Mouse (Mus musculus) 3134 (cell line): ENCODE measurements around the gene Map3k7cl.
A peak's percentile ranks its signal among the peaks of the same experiment; 100 is the strongest.

Experiments
- DNase-seq: peaks from one replicate; pipeline ENCODE4 v3.0.0-alpha.2; 2011; ENCODE audit warnings: low spot score; ENCODE audit not compliant: insufficient read length; ENCODE audit errors: extremely low read depth

Map3k7cl gene

DNA sequence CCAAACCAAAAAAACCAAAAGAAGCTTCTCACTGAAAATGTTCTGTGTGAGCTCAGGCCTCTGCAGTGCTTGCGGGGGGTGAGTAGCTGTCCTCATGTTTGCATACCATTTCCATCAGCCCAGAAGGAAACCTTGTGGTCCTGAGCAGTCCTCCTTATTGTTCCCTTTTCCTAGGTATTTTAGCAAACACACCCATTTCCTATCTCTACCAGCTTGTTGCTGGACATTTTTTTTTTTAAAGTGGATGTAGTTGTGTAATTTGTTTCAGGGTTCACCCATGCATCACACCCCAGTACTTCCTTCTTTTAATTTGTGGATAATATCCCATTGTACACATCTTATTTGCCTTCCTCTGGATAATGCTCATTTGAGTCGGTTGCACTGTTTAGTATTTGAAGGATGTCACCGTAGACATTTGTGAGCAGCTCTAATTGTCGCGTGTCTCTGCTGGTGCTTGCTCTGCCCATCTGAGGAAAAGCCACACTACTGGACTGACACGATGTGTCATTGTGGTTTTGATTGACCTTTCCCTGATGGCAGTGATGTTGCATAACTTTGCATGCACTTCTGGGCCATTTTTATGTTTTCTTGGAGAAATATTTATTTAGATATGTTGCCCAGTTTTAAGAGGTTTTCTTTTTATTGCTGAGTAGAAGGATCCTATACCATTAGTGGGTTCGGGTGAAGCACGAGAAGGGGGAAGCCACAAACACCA lies 32.6 kb downstream of the Map3k7cl start:
- DNase-seq = peak; percentile 31

DNA sequence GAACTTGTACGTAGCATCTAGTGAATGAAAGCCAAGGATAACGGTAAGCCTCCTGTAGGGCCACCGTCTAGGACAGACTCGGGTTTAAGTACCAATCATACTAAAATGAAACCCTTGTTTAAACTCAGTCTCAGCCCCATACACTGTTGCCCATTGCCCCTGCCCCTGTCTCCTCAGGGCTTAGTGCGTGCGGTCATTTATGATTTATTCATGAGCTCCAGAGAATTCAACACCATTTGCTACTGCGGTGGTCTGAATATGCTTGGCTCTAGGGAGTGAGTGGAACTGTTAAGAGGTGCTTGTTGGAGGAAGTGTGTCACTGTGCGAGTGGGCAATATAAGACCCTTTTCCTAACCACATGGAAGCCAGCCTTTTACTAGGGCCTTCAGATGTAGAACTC lies 34.7 kb downstream of the Map3k7cl start:
- no peak for DNase-seq

DNA sequence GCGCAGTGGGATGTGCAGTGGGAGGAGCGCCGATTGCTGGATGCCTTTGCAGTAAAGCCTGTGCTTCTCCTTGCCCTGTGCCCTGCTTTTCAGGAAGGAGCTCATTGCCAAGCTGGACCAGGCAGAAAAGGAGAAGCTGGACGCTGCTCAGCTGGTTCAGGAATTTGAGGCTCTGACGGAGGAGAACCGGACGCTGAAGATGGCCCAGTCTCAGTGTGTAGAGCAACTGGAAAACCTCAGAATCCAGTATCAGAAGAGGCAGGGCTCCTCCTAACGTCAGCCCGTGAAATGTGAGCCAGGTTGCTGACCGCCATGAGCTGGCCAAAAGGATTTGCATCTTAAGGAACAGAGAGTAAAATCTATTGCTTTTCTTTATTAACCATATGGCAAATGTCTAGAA lies 41.0 kb downstream of the Map3k7cl start:
- DNase-seq = no peak

DNA sequence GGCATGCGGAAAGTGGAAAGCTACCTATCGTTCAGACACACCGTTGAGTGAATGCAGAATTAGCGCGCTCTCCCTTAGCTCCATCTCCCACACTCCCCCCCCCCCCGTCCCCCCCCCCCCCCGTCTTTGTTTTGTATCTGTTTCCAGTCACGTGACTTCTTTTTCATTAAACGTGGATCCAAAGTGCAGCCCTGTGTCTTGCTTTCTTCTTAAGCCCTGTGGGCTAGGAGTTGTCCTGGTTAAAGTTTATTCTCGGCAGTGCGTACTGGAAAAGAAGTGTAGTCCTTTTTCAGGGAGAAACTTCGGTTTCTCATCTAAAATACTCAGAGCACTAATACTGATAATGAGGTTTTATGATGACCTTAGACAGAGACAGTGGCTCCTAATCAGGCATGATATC lies 42.0 kb downstream of the Map3k7cl start:
- no peak for DNase-seq

DNA sequence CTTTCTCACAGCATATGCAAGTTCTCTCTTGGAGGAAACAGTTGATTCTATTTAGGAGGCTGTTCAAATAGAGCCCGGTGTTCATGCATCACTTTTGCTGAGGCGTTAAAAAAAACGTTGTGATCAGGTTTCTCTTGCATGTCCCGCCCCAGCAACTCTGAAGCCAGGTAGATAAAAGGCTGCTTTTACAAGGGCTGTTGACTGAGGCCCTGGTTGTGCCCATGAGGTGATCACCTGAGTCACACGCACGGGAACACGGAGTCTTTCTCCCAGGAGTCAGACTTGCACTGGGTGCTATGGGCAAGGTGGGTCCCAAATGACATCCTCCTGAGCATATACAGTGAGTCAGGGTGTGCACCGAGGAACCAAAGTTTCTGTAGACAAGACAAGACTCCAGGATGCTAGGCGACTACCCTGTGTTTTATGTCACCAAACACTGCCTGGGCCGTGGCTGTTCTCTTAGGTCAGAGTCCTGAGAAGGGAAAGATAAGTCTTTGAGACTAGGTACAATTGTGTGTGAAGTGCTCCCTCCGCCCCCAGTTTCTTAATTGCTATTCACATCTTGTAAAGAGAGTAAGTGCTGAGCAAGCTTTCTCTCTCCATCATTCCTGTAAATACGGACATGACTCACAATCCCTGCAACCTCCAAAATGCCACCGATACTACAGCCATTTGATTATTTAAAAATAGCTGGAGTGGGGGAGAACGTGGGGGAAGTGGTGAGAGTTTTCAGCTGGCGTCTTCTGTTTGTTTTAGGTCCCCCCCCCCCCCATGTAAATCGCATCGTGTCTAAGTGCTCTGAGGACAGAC lies 49.8 kb downstream of the Map3k7cl start:
- no peak for DNase-seq

DNA sequence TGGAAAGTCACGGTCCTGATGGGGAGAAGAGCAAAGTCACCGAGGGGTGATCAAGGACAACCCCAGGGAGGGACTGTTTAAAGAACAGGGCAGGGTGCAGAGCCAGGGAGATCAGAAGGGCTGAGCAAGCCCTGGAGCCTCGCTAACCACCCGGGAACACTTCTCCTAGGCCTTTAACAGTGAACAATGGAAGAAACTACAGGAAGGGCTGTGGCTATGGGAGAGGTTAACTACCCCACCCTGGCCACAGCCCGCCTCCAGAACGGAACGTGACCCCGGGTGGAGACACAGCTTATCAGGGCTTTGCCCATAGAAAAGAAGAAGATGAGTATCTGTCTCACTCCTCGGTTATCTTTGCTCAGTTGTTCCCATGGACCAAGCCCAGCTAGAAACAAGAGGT lies 50.9 kb downstream of the Map3k7cl start:
- no peak for DNase-seq

DNA sequence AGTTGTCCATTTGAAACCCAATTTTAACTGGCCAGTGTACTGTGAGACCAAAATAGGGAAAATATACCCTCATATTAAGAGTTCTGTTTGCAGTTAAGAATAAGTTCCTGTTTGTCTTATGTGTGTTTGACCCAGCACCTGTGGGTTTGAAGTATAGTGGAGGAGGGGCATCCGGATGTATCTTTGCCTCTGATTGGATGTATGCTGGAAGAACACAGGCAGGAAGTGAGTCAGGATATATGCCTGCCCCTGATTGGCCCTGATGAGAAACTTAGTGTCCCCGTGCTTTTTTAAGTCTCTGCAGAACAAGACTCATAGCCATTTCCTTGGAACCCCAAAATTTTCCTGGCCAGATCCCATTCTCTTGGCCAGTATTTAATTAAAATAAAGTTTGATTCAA lies 51.8 kb downstream of the Map3k7cl start:
- DNase-seq = no peak

DNA sequence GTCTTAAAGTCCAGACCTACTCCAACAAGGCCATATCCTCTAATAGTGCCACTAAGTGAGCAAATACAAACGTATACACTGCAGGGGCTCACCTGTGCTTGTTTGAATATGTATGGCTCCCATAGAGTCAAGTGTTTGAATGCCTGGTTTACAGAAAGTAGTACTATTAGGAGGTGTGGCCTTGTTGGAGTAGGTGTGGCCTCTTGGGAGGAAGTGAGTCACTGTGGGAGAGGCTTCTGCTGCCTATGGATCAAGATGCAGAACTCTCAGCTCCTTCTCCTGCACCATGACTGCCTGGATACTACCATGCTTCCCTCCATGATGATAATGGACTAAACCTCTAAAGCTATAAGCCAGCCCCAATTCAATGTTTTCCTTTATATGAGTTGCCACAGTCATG lies 54.3 kb downstream of the Map3k7cl start:
- no peak for DNase-seq

DNA sequence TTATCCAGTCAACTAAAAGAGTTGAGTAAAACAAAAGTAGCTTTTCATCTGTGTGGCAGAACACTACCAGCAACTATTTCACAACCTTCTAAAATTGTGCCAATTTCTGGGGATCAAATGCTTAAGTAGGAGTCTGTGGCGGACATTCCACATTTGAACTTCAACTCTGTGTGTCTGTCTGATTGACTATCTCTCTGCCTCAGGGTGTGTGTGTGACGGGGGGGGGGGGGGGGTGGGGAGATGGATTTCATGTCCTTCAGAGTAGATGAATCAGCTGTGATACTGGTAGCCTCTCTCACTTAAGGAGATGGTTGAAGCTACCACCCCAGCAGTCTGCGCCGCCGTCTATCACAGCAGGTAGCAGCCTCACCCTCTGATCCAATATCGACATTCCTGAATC lies 54.8 kb downstream of the Map3k7cl start:
- no peak for DNase-seq

DNA sequence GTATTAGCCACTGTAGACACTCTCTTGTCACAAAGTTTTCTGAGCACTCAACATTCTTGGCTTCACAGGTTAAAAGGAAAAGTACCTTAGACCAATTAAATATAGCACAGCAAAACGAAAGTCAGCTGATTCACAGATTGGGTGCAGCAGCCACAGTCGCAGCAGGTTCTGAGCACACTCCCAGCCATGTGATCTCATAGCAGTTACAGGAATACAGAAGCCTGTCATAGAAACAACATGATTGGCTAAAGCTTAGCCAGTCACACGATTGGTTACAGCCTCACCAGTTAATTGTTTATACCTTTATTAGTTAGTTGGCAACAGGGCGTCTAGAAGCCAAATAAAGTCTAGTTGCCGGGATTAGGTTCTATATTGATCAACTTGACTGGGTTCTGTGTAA lies 57.0 kb downstream of the Map3k7cl start:
- no peak for DNase-seq

DNA sequence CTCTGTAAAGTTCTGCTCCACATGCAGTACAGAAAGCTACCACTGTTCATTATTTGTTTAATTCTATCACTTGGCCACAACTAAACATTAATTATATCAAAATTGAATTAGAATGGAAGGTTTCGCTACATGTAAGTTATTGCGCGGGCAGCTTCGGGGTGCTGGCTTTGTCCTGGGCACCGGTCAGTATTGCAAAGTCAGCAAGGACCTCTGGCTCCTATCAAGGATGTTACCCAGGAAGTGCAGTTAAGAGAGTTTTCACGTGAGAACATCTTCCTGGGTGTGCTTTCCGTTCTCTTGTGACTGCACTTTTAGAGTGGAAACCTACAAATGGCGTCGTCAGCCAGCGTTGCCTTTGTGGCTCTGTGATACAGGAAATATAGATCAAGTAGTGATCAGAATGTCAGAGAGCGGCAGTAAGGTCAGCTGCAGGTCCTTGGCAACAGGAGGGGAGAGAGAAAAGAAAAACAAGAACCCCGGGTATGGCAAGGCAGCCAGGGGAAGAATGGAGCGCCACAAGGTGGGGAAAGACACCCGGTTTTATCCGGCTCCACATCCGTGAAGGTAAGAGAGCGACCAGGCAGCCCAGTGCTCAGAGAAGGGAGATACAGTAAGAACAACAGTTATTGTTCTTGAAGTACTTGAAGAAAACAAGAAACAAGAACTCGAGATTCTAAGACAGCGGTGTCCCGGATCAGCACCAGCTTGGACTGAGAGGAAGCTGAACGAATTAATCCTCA lies 57.6 kb downstream of the Map3k7cl start:
- DNase-seq = no peak

DNA sequence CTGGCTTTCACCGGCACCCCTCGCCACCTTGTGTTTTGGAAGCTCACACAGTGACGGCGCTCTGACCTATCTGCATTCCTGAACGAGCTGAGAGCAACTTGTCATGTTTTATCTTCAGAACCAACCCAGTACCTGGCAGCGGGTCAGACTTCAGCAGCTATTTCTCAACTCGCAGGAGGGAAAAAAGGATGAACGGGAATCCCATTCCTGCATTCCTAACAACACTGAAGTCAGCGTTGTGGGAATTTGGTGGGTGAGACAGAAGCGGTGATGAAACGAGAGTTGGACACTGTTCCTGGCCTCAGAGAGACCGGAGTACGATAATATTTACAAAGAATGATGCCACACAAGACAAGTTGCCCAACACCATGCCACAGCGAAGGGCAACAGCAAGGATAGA lies 58.3 kb downstream of the Map3k7cl start:
- DNase-seq = peak; percentile 46

DNA sequence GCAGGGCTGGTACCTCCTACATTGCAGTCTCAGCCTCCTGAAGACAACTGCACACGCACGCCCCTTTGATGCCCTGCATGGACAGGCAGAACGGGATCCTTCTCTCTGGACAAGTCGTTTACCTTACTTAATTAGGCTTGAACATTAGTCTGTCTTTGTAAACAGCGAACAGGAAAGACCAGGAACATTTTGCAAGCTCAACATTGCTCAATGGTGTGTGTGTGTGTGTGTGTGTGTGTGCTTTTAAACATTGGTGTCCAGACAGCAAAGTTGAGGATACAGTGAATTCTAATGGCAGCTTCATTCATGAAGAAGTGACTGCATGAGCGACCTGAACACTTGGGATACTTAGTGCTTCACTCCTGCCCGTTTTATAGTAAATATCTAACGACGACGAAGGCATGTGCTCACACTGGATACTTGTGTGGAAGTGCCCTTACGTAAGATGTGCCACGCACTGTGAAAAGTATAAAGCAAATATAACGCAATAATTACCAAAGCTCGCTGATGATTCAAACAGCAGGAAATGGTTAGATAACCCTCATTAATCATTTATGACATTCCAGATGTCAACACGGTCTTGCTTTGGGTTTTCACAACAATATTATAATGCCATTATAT lies 59.2 kb downstream of the Map3k7cl start:
- DNase-seq = no peak

DNA sequence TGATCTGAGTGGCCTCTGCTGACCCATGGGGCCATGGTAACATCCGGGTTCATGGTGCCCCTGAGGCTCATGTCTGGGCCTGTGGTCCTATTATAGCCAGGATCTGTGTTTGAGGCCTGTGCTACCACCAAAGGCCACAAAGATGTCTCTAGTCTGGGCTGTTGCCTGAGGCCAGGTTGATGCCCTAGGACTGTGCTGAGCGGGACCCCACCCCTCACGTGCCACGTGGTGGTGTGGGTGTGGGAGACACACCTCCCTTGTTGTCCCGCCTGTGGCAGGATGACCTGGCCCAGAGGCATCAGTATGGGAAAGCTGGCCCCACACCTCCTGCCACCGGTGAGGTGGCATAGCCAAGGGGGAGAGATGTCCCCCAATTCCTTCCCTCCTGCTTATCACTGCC lies 64.2 kb downstream of the Map3k7cl start:
- no peak for DNase-seq

DNA sequence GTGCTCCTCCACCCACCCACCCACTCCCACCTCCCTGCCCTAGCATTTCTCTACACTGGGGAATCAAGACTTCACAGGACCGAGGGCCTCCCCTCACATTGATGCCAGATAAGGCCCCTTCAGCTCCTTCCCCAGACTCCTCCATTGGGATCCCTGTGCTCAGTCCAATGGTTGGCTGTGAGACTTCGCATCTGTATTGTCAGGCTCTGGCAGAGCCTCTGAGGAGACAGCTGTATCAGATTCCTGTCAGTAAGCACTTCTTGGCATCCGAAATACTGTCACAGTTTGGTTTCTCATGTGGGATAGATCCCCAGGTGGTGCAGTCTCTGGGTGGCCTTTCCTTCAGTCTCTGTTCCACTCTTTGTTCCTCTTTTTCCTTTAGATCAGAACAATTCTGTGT lies 68.1 kb downstream of the Map3k7cl start:
- DNase-seq = no peak

DNA sequence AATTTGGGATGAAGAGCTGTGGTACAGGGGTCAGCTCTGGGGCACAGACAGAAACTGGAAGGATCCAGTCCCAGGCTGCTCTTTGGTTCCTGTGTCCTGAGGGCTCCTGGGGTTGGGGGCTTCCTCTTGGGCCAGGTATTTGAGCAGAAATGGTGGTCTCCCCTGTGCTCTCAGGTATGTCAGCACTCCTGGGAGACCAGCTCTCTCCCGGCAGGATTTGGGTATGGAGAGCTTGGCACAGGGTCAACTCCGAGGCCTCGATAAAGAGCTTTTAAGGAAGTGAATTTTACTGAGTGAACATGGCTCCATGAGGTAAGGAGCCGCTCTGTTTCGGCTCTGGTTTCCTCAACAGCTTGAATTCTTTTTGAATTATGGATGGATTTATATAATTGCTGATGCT lies 70.8 kb downstream of the Map3k7cl start:
- no peak for DNase-seq

DNA sequence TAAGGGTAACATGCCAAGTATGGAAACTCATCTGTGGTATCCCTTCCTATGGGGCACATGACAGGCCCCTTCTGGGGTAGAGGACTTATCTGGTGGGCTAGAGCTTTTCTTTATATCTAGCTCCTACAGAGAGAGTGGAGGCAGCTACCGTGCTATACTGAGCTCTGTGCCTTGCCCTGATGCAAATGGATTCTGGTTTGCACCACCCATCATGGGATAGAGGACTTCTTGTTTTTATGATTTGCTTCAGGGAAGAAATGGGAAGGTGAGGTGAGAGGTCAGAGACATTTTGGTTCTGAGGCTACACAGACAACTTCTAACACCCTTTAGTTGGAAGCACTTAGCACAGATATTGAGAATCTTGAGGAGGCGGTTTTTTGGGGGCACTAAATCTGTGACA lies 71.8 kb downstream of the Map3k7cl start:
- DNase-seq = no peak

DNA sequence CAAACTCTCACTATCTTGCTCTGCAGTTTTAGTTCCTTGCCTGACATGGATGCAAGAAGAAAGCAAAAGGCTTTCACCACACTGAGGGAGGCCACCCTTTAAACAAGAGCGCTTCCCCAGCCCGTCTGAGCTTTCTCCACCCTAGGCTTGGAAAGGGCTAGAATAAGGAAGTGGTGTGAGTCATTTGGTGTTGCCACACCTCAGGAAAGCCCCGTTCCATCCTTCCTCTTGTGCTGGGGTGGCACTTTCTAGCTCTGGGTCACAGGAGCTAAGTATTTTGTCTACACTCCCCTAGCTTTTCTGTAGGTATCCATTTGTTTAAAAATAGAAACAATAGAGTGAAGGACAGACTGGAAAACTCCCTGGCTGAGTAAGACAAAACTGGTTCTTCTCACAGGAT lies 72.2 kb downstream of the Map3k7cl start:
- DNase-seq = no peak

DNA sequence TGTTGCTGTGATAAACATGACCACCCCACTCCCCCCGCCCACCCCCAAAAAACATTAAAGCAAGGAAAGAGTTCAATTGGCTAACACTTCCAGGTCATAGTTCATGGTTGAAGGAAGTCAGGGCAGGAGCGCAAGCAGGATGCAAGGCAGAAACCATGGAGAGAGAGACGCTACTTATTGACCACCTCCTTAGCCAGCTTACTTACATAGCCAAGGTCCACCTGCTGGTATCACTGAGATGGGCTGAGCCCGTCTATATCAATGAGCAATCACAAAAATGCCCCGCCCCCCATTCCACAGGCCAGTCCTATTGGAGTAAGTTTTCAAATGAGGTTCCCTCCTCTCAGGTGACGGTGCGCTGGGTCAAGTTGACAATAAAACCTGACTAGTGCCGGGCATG lies 72.7 kb downstream of the Map3k7cl start:
- DNase-seq = no peak

DNA sequence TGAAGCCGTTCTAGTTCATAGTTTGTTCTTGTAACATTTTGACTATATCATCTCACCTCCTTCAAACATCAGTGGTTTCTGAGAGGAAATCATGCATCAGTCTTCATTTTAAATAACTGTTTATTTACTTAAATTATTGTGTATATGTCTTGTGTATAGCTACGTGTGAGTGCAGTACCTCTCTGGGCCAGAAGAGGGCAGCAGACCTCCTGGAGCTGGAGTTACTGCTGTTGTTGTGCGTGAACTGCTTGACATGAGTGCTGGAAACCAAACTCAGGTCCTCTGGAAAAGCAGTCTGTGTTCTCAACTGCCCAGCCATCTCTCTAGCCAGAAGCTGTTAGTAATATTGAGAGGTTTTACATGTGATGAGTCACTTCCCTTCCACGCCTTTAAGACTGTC lies 73.6 kb downstream of the Map3k7cl start:
- no peak for DNase-seq

DNA sequence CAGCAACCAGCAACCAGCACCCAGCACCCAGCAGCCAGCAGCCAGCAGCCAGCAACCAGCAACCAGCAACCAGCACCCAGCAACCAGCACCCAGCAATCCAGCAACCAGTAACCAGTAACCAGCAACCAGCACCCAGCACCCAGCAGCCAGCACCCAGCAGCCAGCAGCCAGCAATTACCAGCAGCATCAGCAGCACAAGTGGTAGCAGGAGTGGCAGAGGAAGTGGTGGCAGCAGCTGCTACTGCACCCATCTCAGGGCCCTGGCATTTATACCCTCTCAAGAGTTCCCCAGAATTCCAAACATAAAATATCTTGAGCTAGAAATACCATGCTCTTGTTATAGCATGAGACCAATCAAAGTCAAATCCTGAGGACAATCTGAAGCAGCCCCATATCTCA lies 81.6 kb downstream of the Map3k7cl start:
- DNase-seq = no peak
